Mouse (Mus musculus) layer of hippocampus, postnatal 25 days (tissue): ENCODE measurements at regions not wholly inside any gene's neighbourhood (a gene's known extent, or its start where the extent isn't known, plus 50 kb on each side); places are given as distances from the start of the nearest gene placed in this dataset.
"Not testable (repeated sequence)": the region's sequence is repeated elsewhere in the genome, so short reads cannot be mapped to it uniquely, and the experiment has no call there.

Source experiments
- DNase-seq, 2 experiments: peaks; one replicate each; pipeline ENCODE4 v3.0.0; 2022; ENCODE audit warnings: mixed read lengths in 2 of 2, low spot score in 1 of 2; ENCODE audit errors: extremely low spot score in 1 of 2

DNA sequence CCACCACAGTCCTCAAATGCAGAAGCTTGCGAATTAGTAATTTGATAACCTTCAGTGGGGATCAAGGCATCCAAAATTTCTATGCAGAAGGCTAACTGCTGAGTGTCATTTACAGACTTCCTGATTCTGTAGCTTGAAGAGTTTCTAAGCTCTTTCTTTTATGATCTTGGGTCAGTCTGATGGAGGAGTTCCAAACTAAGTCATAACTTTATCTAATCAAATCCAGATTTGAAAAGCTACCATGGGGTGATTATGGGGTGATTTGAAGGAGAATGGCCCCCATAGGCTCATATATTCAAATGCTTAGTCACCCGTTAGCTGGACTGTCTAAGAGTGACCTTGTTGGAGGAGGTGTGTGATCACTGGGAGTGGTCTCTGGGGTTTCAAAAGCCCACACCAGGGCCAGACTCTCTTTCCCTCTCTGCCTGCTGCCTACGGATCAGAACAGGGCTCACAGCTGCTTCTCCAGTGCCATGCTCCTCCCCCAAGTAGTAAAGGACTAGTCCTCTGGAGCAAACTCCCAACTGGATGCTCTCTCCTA lies 152.0 kb upstream of the Supt20 start:
- no peak for DNase-seq

DNA sequence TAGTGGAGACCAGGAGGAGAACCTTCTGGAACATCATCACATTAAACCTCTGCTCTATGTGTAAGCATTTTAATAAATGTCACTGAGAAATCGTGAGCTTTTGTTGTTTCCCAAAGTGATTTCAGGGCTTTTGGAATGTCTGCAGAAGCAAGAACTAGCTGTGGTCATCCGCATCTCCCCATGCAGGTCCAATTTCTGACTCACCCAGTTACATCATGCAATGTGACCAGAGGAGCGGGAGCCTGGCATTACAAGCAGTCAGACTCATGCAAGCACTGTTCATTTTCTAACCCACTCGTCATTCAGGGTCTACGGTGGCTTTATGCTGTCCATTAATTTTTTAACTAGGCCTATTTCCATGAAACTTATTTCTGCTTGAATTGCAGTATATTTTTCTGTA lies 151.2 kb upstream of the Supt20 start:
- DNase-seq, result no peak

DNA sequence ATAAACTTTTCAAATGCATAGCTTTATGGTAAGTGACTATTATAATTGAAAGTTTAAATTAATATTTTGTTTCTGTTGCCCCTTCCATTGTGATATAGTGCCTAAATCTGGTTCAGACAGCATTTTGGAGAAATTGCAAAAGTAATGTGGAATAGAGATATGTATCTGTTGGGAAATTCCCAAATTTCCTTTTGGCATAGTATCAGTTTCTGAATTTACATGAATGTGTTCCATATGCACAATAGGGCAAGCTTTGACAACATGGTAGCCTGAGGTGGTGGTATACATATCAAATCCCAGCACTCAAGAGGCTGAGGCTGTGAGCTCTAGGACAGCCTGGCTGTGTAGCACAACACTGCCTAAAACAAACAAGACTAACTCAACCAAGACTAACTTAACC lies 147.2 kb upstream of the Supt20 start:
- no peak for DNase-seq

- DNase-seq, result no peak
These were observed 140.7 kb upstream of the Supt20 start for GRCm38 (mm10) chr3:54551908-54552307.

DNA sequence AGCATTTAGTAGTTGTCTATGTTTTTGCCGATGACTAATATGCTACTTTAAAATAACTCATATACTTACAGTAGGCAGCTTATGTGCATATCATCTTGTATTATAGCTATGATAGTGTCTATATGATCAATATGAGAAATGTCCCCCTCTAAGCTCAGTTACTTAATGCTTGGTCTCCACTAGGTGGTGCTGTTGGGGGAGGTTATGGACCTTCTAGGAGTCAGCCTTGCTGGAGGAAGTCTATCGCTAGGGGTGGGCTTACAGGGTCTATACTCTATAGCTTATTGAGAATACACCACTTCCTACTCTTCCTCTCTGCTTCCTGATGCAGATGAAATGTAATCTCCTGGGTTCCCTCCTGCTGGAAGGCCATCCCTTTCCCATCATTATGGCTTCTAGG lies 136.7 kb upstream of the Supt20 start:
- DNase-seq, result no peak

GRCm38 (mm10) chr3:54559053-54559452 lies 133.6 kb upstream of the Supt20 start:
- no peak for DNase-seq

GRCm38 (mm10) chr3:54559527-54559926 lies 133.1 kb upstream of the Supt20 start:
- no peak for DNase-seq

DNA sequence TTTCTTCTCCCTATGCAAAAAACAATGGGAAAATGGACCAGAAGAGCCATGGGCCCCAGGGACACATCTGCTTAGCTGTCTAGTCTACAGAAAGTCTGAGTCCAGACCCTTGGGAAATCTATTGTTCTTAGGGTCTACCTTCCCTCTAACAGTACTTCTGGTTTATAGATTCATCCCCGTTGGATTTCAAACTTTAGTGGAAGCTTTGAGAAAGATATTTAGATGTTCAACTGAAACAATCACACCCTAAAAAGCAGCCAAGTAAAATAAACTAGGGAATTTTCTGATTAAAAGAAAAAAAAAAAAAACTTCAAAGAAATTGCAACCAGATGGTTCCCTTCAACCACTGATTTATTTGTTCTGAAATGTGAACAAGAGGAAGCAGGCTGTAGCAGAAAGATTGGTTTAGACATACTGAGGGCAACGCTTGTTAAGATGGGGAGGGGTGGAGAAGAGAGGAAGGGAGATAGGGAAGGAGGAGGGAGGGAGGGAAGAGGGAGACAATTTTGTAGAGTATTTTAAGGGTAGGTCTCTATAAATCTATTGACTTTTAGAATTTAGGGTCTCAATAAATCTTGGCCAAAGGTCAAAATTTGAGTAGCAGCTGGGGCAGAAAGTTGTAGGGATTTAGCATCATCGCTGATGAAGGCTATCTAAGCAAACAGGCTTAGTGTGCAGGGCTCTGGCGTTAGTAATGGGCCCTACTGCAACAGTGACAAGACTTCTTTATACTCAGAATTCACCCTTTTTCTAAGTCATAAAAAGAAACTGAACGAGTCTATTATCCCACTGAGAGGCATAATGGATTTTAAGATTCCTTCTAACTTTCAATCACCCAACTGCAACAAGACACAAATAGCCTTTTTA lies 132.3 kb upstream of the Supt20 start:
- DNase-seq, result no peak

- DNase-seq, result no peak
These were observed 125.3 kb upstream of the Supt20 start for GRCm38 (mm10) chr3:54567329-54567728.

DNA sequence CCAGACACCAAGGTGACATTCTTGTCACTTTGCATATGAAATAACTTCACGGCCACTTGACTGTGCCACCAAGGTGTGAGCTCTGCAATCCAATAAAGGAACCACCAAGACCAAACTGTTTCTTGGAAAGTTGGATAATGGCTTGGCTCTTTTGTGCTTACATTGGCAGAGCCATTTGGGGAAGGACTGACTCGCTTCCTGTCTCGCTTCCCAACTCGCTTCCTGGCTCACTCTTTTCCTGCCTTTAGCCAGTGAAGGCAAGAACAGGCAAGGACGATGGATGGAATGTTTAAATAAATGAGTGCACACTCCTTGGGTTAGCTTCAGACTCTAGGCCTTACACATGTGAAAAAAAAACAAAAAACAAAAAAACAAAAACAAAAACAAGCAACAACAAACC lies 124.5 kb upstream of the Supt20 start:
- no peak for DNase-seq

GRCm38 (mm10) chr3:54570501-54570900 lies 122.1 kb upstream of the Supt20 start:
- DNase-seq, result no peak

GRCm38 (mm10) chr3:54577851-54578250 lies 114.8 kb upstream of the Supt20 start:
- no peak for DNase-seq

DNA sequence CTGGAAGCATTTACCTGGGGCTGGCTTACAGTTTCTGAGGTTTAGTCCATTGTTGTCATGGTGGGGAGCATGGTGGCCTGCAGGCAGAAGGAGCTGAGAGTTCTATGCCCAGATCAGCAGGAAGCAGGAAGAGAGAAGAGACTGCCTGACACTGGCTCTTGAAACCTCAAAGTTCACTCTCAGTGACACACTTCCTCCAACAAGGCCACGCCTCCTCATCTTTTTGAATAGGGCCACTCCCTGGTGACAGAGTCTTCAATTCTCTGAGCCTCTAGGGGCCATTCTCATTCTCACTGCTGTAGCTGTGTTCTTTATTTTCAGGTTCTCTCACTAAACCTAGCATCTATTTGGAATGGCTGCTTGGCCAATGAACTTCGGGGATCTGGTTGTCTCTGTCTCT lies 113.2 kb upstream of the Supt20 start:
- DNase-seq, result no peak

GRCm38 (mm10) chr3:54580339-54580738 lies 112.3 kb upstream of the Supt20 start:
- DNase-seq, result no peak

DNA sequence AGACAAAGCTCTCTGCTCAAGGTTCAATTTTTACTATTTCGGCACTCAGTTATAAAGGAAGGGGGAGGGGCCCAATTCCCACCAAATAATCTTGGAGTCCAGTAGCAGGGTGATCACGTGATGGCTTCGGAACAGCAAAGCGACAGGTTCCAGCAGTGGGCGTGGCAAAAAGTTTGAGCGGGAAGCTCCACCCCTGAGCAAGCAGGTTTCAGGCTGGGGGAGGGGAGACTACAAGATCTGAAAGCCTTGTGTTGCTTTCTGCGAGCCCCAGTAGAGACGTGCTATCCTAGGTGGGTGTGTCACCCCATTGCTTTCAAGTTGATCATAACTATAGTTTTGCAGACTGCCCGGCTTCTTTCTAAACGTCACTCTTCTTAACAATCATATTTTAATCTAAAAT lies 106.8 kb upstream of the Supt20 start:
- not testable (repeated sequence) for DNase-seq

DNA sequence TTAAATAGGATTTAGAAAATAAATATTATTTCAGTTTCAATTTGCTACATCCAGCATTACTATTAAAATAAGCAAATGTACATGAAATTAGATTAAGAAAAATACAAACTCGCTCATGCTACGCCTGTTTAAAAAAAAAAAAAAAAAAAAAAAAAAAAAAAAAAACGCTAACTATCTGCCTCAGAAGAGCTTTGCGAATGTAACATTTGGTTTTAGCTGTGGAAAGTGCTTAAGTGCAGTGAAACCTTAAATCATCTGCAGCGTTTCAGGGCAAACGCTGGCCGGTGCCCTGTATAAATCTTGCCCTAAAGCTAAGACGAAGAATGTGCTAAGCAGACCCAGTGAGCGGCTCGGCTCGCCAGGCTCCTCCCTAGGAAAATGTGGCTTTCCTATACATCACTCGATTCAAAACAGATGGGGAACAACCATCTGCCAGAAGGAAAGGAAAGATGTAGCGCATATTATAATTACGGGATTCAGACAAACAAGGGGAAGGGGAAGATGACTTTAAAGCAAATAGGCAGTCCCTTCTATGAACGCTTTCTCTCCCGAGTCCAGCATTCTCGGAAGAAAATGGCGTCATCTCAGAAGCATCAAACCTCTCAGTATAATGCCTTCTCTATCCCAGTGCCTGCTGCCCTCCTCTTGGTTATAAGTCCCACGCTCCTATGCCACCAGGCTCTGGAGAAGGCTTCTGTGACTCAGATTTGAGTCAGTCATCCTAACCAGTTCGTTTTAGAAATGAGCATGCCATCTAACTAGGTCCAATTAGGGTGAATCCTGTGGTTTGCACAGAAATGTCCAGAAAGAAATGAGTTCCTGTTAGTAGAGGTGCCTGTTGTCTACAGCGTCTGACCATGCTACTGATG lies 105.2 kb upstream of the Supt20 start:
- peak in 1 of 2 experiments; percentile 10 for DNase-seq

DNA sequence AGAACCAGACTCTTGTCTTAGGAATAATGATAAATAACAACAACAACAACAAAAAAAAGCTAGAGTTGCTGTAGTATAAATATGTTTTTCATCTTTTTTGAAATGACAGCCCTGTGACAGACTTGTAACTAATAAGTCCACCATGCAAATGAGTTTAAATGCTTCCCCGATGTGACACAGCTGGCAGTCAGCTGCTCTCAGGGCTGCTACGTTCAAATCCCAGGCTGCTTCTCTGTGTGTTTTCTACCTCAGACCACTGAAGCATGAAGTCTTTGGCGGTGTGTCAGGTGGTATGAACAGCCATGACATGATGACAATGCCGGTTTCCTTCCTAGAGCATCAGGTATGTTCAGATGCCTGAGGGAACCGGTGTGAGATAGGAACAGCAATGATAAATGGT lies 104.4 kb upstream of the Supt20 start:
- DNase-seq, result no peak

DNA sequence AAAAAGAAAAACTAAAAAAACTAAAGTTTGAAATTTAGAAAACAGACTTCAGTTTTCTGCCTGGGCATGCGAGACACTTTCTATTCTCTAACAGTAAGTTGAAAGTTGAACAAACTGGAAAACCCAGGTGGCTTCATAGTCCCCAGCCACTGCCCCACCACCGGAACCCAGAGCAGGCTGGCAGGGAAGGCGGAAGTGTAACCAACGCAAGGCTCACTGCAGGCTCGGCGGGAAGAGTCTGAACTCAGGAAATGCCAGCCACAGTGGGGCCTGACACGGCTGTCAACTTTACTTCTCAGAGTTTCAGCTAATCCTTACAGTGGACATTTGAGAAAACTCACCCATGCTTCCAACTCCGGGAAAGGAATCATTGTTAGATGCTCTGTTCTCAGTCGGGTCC lies 102.6 kb upstream of the Supt20 start:
- DNase-seq, result no peak

- DNase-seq, result no peak
These were observed 101.4 kb upstream of the Supt20 start for GRCm38 (mm10) chr3:54591160-54591559.

DNA sequence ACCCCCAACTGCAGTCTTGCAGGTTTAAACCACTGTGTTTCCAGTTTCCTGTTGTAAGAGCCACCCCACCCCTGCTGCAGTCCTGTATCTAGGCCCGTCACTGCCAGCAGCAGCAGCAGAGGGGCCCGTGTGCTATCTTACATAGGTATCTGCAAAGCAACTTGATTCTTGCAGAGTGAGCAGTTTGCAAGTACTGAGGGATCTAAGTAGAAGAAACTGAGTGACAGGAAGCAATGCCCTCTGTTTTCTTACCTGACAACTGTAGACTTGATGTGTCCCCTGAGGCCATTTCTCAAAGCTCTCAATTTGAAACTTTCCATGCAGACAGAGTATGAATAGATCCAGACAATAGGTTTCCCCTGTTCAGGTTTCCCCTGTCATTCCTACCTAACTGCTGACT lies 100.5 kb upstream of the Supt20 start:
- DNase-seq, result no peak

- no peak for DNase-seq
These were observed 99.8 kb upstream of the Supt20 start for GRCm38 (mm10) chr3:54592655-54593428.
